Mouse (Mus musculus) embryonic facial prominence, embryonic 11.5 days (tissue): ENCODE measurements around the gene Inafm2. TPM values are rescaled to one million over a fixed set of nuclear protein-coding genes. Genes with fewer than 3 reads are reported as not detected.

ENCODE experiments used
- ATAC-seq: fragments of 200-750 bp; cut with Nextera tagmentation; replicated peaks from 2 replicates; pipeline ENCODE4 v1.8.0; 2017; ENCODE audit warnings: low read depth; ENCODE audit not compliant: insufficient number of reproducible peaks, low FRiP score, low TSS enrichment
- DNase-seq: peaks from one replicate; pipeline ENCODE4 v3.0.0-alpha.2; 2015; ENCODE audit warnings: low spot score
- H3K27ac ChIP-seq: fragments of 300-500 bp; sonication (generic); replicated peaks from 2 replicates; pipeline ENCODE4 v1.5.1; 2014; ENCODE audit warnings: mild to moderate bottlenecking, low read depth, low read length, control low read depth
- H3K27me3 ChIP-seq: fragments of 300-500 bp; sonication (generic); 2 replicates; pipeline ENCODE4 v1.6.1; 2014; ENCODE audit warnings: mild to moderate bottlenecking, low read length, moderate library complexity, mixed read lengths; ENCODE audit not compliant: control insufficient read depth, insufficient read depth
- H3K36me3 ChIP-seq: fragments of 300-500 bp; sonication (generic); replicated peaks from 2 replicates; pipeline ENCODE4 v1.6.1; 2014; ENCODE audit warnings: low read depth, mild to moderate bottlenecking, low read length, moderate library complexity, mixed read lengths; ENCODE audit not compliant: control insufficient read depth, insufficient read depth
- H3K4me1 ChIP-seq: fragments of 300-500 bp; sonication (generic); 2 replicates; pipeline ENCODE4 v1.6.1; 2014; ENCODE audit warnings: low read length, mixed read lengths; ENCODE audit not compliant: control insufficient read depth, insufficient read depth
- H3K4me2 ChIP-seq: fragments of 300-500 bp; sonication (generic); 2 replicates; pipeline ENCODE4 v1.6.1; 2014; ENCODE audit warnings: low read depth, mild to moderate bottlenecking, control low read depth, low read length, moderate library complexity
- H3K4me3 ChIP-seq: fragments of 300-500 bp; sonication (generic); 2 replicates; pipeline ENCODE4 v1.5.1; 2014; ENCODE audit warnings: low read depth, low read length, control low read depth
- H3K9ac ChIP-seq: fragments of 300-500 bp; sonication (generic); replicated peaks from 2 replicates; pipeline ENCODE4 v1.6.1; 2014; ENCODE audit warnings: mild to moderate bottlenecking, control low read depth, low read length
- H3K9me3 ChIP-seq: fragments of 300-500 bp; sonication (generic); replicated peaks from 2 replicates; pipeline ENCODE4 v1.6.1; 2016; ENCODE audit warnings: mild to moderate bottlenecking, low read length, inconsistent platforms, mixed read lengths; ENCODE audit not compliant: control insufficient read depth
- WGBS: fragments of 180-500 bp; shearing (Covaris S2); extraction: QIAGEN DNeasy Blood & Tissue Kit; methylation state at CpG from one replicate; pipeline ENCODE4 v1.1.7; 2014; 5-methylcytosine and 5-hydroxymethylcytosine counted together
- polyA plus RNA-seq: library from polyadenylated mRNA; unstranded; fragments of >200 nt; fragmentation: Nextera tagmentation; extraction: Ambion mirVana; gene quantifications from 2 replicates; pipeline ENCODE4 v1.2.1, GENCODE M21; 2014

Inafm2 gene
- polyA plus RNA-seq, 1 experiment from 2014 or later, result 25.8 TPM

GRCm38 (mm10) chr2:118763469-118763868 is 17.9 kb downstream of the Inafm2 start:
- DNase-seq (no peak), ATAC-seq (no peak)
- Histone ChIP-seq H3K4me3 (no peak overlapping the region), H3K36me3 (no peaks in the 10 kb centered on the region), H3K27me3 (0 out of 2 replicates have a peak, but pooled peaks cover 4% of the 10 kb centered on the region), H3K9ac (no peak overlapping the region), H3K9me3 (no peaks in the 10 kb centered on the region), H3K27ac (no peak overlapping the region; the same call in 1 of the 2 replicates), H3K4me1 (peaks cover 8% of the 10 kb centered on the region), H3K4me2 (no peak overlapping the region)
- 67% methylated on average over 7 of the region's 7 CpGs for WGBS

- DNase-seq, result peak; percentile 82
- Histone ChIP-seq H3K27me3 (0 out of 2 replicates have a peak, but pooled peaks cover 3% of the 10 kb centered on the region), H3K4me3 (no peak overlapping the region), H3K4me2 (no peak overlapping the region; the same call in 1 of the 2 replicates), H3K9me3 (no peaks in the 10 kb centered on the region), H3K27ac (no peak overlapping the region), H3K9ac (no peak overlapping the region), H3K4me1 (peaks cover 8% of the 10 kb centered on the region), H3K36me3 (no peaks in the 10 kb centered on the region)
- WGBS, result 20% methylated on average over 11 of the region's 11 CpGs
- no peak for ATAC-seq
Observed at GRCm38 (mm10) chr2:118764094-118764831, 18.7 kb downstream of the Inafm2 start.

GRCm38 (mm10) chr2:118764875-118765274 is 19.3 kb downstream of the Inafm2 start:
- Histone ChIP-seq H3K27me3 (0 out of 2 replicates have a peak, but pooled peaks cover 2% of the 10 kb centered on the region), H3K36me3 (no peaks in the 10 kb centered on the region), H3K9ac (no peak overlapping the region), H3K27ac (no peak overlapping the region), H3K9me3 (no peaks in the 10 kb centered on the region), H3K4me2 (no peak overlapping the region), H3K4me1 (peaks cover 8% of the 10 kb centered on the region), H3K4me3 (no peak overlapping the region)
- DNase-seq, result no peak
- WGBS, result 88% methylated on average over 5 of the region's 5 CpGs
- ATAC-seq, result no peak

GRCm38 (mm10) chr2:118766041-118767033 is 20.8 kb downstream of the Inafm2 start:
- Histone ChIP-seq H3K27me3 (0 out of 2 replicates have a peak, but pooled peaks cover 2% of the 10 kb centered on the region), H3K36me3 (no peaks in the 10 kb centered on the region), H3K4me2 (no peak overlapping the region), H3K4me1 (peaks cover 8% of the 10 kb centered on the region), H3K9me3 (no peaks in the 10 kb centered on the region), H3K4me3 (no peak overlapping the region), H3K27ac (no peak overlapping the region), H3K9ac (no peak overlapping the region)
- ATAC-seq, result no peak
- 72% methylated on average over 10 of the region's 10 CpGs for WGBS
- DNase-seq, result no peak

- WGBS, result 79% methylated on average over 6 of the region's 6 CpGs
- H3K27me3 ChIP-seq, result no peaks in the 10 kb centered on the region
- H3K27ac ChIP-seq, result no peak within 1 kb of the TSS
- DNase-seq (no peak), ATAC-seq (no peak)
- H3K4me2 ChIP-seq, result no peak within 1 kb of the TSS
- H3K36me3 ChIP-seq, result no peaks in the 10 kb centered on the region
- no peak within 1 kb of the TSS for H3K9ac ChIP-seq
- H3K9me3 ChIP-seq, result no peaks in the 10 kb centered on the region
- no peaks in the 10 kb centered on the region for H3K4me1 ChIP-seq
- no peak within 1 kb of the TSS for H3K4me3 ChIP-seq
Observed at GRCm38 (mm10) chr2:118772158-118772874, 26.8 kb downstream of the Inafm2 start, which contains the start of gene Phgr1. Gene Phgr1 (plus strand): TSS chr2:118772769.

- ATAC-seq, result no peak
- H3K9ac ChIP-seq, result no peak overlapping the region
- no peaks in the 10 kb centered on the region for H3K27me3 ChIP-seq
- no peaks in the 10 kb centered on the region for H3K36me3 ChIP-seq
- no peak overlapping the region for H3K4me3 ChIP-seq
- no peak overlapping the region for H3K4me2 ChIP-seq
- DNase-seq, result no peak
- H3K4me1 ChIP-seq, result no peaks in the 10 kb centered on the region
- WGBS, result 86% methylated on average over 2 of the region's 2 CpGs
- H3K9me3 ChIP-seq, result no peaks in the 10 kb centered on the region
- H3K27ac ChIP-seq, result no peak overlapping the region
Observed at GRCm38 (mm10) chr2:118774536-118774935, 29.0 kb downstream of the Inafm2 start.

- H3K9ac ChIP-seq, result no peak overlapping the region
- no peak for DNase-seq
- no peak overlapping the region for H3K4me2 ChIP-seq
- H3K4me3 ChIP-seq, result no peak overlapping the region
- H3K9me3 ChIP-seq, result no peaks in the 10 kb centered on the region
- no peak for ATAC-seq
- no peaks in the 10 kb centered on the region for H3K4me1 ChIP-seq
- no peaks in the 10 kb centered on the region for H3K27me3 ChIP-seq
- no peak overlapping the region for H3K27ac ChIP-seq
- WGBS, result 86% methylated on average over 1 of the region's 1 CpGs
- H3K36me3 ChIP-seq, result no peaks in the 10 kb centered on the region
Observed at GRCm38 (mm10) chr2:118775396-118775795, 29.8 kb downstream of the Inafm2 start.
